Mouse (Mus musculus) liver, adult (tissue): ENCODE measurements at regions not wholly inside any gene's neighbourhood (a gene's known extent, or its start where the extent isn't known, plus 50 kb on each side); places are given as distances from the start of the nearest gene placed in this dataset.
A peak's percentile ranks its signal among the peaks of the same experiment; 100 is the strongest.

Experiments used
- GATA4 ChIP-seq: IDR thresholded peaks from 2 replicates; pipeline ENCODE4 v1.6.1; 2014; ENCODE audit warnings: mild to moderate bottlenecking, low read length; ENCODE audit not compliant: insufficient replicate concordance

GRCm38 (mm10) chr4:3068306-3069223 lies 98.6 kb upstream of the Vmn1r2 start:
- no peak for TF ChIP-seq GATA4

DNA sequence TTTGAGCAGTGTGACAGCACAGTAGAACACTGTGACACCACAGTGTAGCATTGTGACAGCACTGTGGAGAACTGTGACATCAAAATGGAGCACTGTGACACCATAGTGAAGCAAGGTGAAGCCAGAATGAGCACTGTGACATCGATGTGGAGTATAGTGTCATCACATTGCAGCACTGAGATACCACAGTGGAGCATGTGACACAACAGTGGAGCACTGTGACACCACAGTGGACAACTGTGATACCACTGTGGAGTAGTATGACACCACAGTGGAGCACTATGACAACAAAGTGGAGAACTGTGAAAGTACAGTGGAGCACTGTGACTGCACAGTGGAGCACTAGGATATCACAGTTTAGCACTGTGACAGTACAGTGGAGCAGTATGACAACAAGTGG lies 97.8 kb upstream of the Vmn1r2 start:
- TF ChIP-seq GATA4, result no peak

GRCm38 (mm10) chr4:3079901-3080300 lies 87.2 kb upstream of the Vmn1r2 start:
- no peak for TF ChIP-seq GATA4

- TF ChIP-seq GATA4, result no peak
Measured at GRCm38 (mm10) chr4:3080385-3081125, 86.6 kb upstream of the Vmn1r2 start.

GRCm38 (mm10) chr4:3081148-3081952 lies 85.8 kb upstream of the Vmn1r2 start:
- TF ChIP-seq GATA4, result no peak

- TF ChIP-seq GATA4, result no peak
Measured at GRCm38 (mm10) chr4:3081953-3082950, 84.9 kb upstream of the Vmn1r2 start.

DNA sequence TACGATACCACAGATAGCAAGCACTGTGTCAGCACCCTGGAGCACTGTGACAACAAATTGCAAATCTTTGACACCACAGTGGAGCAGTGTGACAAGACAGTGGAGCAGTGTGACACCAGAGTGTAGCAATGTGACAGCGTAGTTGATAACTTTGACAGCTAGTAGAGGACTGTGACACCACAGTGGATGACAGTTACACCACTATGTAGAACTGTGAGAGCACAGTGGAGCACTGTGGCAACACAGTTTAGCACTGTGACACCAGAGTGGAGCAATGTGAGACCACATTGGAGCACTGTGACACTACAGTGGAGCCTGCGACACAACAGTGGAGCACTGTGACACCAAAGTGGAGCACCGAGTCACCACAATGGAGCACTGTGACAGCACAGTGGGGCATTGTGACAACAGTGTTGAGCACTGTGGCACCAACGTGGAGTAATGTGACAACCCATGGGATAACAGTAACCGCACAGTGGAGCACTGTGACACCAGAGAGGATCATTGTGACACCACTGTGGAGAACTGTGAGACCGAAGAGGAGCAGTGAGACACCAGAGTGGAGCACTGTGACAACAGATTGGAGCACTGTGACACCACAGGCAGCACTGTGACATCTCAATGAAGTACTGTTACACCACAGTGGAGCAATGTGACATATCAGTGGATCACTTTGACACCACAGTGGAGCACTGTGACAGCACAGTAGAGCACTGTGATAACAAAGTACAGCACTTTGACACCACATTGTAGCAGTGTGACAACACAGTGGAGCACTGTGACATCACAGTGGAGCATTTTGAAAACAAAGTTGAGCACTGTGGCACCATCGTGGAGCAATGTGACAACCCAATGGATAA lies 83.7 kb upstream of the Vmn1r2 start:
- no peak for TF ChIP-seq GATA4

DNA sequence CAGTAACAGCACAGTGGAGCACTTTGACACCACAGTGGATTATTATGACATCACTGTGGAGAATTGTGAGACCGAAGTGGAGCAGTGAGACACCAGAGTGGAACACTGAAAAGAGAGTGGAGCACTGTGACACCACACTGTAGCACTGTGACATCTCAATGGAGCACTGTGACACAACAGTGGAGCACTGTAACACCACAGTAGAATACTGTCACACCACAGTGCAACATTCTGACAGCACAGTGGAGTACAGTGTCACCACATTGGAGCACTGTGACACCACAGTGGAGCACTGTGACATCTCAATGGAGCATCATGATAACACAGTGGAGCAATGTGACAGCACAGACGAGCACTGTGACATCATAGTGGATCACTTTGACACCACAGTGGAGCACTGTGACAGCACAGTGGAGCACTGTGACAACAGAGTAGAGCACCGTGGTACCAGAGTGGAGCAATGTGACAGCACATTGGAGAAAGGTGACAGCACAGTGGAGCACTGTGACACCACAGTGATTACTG lies 83.0 kb upstream of the Vmn1r2 start:
- no peak for TF ChIP-seq GATA4

- no peak for TF ChIP-seq GATA4
Measured at GRCm38 (mm10) chr4:3085456-3086448, 81.4 kb upstream of the Vmn1r2 start.

DNA sequence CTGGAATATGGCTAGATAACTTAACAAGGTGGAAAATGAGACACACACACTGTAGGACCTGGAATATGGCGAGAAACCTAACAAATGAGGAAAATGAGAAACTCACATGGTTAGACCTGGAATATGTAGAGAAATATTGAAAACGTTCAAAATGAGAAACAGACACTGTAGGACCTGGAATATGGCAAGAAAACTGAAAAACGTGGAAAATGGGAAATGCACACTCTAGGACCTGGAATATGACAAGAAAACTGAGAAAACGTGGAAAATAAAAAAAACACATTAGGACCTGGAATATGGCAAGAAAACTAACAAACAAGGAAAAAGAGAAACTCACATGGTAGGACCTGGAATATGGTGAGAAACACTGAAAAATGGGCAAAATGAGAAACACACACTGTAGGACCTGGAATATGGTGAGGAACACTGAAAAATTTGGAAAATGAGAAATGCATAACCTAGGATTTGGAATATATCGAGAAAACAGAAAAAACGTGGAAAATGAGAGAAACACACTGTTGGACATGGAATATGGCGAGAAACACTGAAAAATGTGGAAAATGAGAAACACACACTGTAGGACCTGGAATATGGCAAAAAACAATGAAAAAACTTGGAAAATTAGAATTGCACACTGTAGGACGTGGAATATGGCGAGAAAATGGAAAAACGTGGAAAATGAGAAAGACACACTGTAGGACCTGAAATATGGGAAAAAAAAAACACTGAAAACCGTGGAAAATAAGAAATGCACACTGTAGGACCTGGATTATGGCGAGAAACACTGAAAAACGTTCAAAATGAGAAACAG lies 77.3 kb upstream of the Vmn1r2 start:
- 0 out of 2 replicates have a peak, but pooled peaks have one; percentile 5 for TF ChIP-seq GATA4

DNA sequence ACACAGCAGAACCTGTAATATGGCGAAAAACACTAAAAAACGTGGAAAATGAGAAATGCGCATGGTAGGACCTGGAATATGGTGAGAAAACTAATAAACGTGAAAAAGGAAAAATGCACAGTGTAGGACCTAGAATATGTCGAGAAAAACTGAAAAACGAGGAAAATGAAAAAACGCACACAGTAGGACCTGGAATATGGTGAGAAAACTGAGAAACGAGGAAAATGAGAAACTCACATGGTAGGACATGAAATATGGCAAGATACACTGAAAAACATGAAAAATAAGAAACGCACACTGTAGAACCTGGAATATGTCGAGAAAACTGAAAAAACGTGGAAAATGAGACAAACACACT lies 76.8 kb upstream of the Vmn1r2 start:
- peak; percentile 0; the same call in 1 of the 2 replicates for TF ChIP-seq GATA4
